Mouse (Mus musculus) myocyte (in vitro differentiated cells): ENCODE measurements at regions not wholly inside any gene's neighbourhood (a gene's known extent, or its start where the extent isn't known, plus 50 kb on each side); places are given as distances from the start of the nearest gene placed in this dataset.

Experiments used
- H3K27me3 ChIP-seq: one replicate; pipeline ENCODE4 v1.6.1; 2011; ENCODE audit not compliant: control insufficient read depth, insufficient read depth, insufficient read length
- H3K36me3 ChIP-seq: one replicate; pipeline ENCODE4 v1.6.1; 2011; ENCODE audit not compliant: control insufficient read depth, insufficient read depth
- H3K4me2 ChIP-seq: one replicate; pipeline ENCODE4 v1.6.1; 2011; ENCODE audit warnings: low read depth, control low read depth
- H3K4me3 ChIP-seq: one replicate; pipeline ENCODE4 v1.5.1; 2011; ENCODE audit warnings: mild to moderate bottlenecking, control low read depth, moderate library complexity
- H3K79me2 ChIP-seq: one replicate; pipeline ENCODE4 v1.6.1; 2011; ENCODE audit not compliant: control insufficient read depth, insufficient read depth
- H3ac ChIP-seq: one replicate; pipeline ENCODE4 v1.6.1; 2011; ENCODE audit not compliant: control insufficient read depth, insufficient read length
- CEBPB ChIP-seq: IDR thresholded peaks from 2 replicates; pipeline ENCODE4 v1.6.1; 2011; ENCODE audit warnings: mild to moderate bottlenecking, moderate library complexity; ENCODE audit not compliant: poor library complexity, insufficient read depth, severe bottlenecking
- E2F4 ChIP-seq: IDR thresholded peaks from one replicate; pipeline ENCODE4 v1.6.1; 2011; ENCODE audit warnings: mild to moderate bottlenecking, control low read depth, moderate library complexity; ENCODE audit not compliant: insufficient read depth
- MAX ChIP-seq: IDR thresholded peaks from one replicate; pipeline ENCODE4 v1.6.1; 2011; ENCODE audit warnings: low read depth, mild to moderate bottlenecking, control low read depth
- MYOD1 ChIP-seq, 3 experiments: IDR thresholded peaks; one replicate each; pipeline ENCODE4 v1.6.1; 2011; ENCODE audit warnings: control low read depth in 2 of 3, low read depth in 2 of 3, mild to moderate bottlenecking in 2 of 3, moderate library complexity in 1 of 3; ENCODE audit not compliant: insufficient read length in 2 of 3, control insufficient read depth in 1 of 3
- MYOG ChIP-seq, 3 experiments: IDR thresholded peaks; one replicate each; pipeline ENCODE4 v1.6.1; 2011; ENCODE audit warnings: control low read depth in 2 of 3, low read depth in 2 of 3, mild to moderate bottlenecking in 2 of 3; ENCODE audit not compliant: insufficient read length in 2 of 3, control insufficient read depth in 1 of 3, insufficient read depth in 1 of 3
- POLR2A ChIP-seq: IDR thresholded peaks from one replicate; pipeline ENCODE4 v1.6.1; 2011; ENCODE audit warnings: low read depth, mild to moderate bottlenecking, control low read depth, moderate library complexity; ENCODE audit not compliant: insufficient read length
- POLR2AphosphoS2 ChIP-seq: IDR thresholded peaks from one replicate; pipeline ENCODE4 v1.6.1; 2011; ENCODE audit warnings: low read depth, control low read depth; ENCODE audit not compliant: insufficient read length
- REST ChIP-seq: IDR thresholded peaks from one replicate; pipeline ENCODE4 v1.6.1; 2011; ENCODE audit warnings: mild to moderate bottlenecking, control low read depth, moderate library complexity; ENCODE audit not compliant: insufficient read depth, insufficient read length
- SRF ChIP-seq: IDR thresholded peaks from one replicate; pipeline ENCODE4 v1.6.1; 2011; ENCODE audit warnings: low read depth; ENCODE audit not compliant: control insufficient read depth, insufficient read length
- TCF12 ChIP-seq: IDR thresholded peaks from one replicate; pipeline ENCODE4 v1.6.1; 2011; ENCODE audit warnings: mild to moderate bottlenecking, control low read depth; ENCODE audit not compliant: poor library complexity, insufficient read depth, severe bottlenecking
- TCF3 ChIP-seq: IDR thresholded peaks from one replicate; pipeline ENCODE4 v1.6.1; 2011; ENCODE audit warnings: low read depth, control low read depth; ENCODE audit not compliant: insufficient read length
- USF1 ChIP-seq: IDR thresholded peaks from one replicate; pipeline ENCODE4 v1.6.1; 2011; ENCODE audit warnings: low read depth, mild to moderate bottlenecking, control low read depth, moderate library complexity

- H3K79me2 ChIP-seq = no peaks in the 10 kb centered on the region
Measured at GRCm38 (mm10) chr13:107547073-107547472, 497.2 kb upstream of the Smim15 start.

DNA sequence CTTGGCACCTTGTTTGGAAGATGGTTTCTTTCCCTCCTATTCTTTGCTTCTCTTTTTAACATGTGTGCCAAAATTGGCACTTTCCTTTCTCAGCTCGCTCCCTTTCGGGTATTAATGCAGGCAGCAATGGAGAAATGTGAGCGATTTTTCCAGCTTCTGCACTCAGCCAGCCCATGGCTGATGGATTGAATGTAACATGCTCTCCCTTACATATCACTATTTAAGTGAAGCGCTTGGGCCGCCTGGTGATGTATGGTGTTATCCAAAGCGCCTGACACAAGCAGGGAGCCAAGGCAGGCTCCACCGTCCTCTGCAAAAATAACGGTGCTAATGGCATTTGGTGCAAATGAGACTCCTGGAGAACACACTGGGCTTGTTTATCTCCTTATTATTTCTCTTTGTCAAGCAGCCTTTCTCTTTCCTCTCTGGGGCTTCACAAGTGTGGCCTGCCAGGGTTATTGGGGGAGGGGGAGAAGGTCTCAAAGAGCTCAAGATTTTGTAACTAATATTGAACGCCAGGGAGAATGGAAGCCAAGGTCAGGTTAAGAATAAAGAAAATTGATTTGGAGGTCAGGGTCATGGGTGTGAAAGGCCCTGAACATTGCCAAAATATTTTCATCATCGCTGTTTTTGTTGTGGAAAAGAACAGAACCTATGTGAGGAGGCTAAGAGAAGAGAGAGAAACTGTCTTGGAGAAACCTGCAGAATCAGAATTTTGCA lies 497.9 kb upstream of the Smim15 start:
- Histone ChIP-seq H3K4me2 (no peak overlapping the region), H3ac (no peak overlapping the region), H3K79me2 (no peaks in the 10 kb centered on the region), H3K36me3 (no peaks in the 10 kb centered on the region), H3K27me3 (no peaks in the 10 kb centered on the region), H3K4me3 (no peak overlapping the region)
- no peak for TF ChIP-seq POLR2AphosphoS2
- TF ChIP-seq POLR2A = no peak
- TF ChIP-seq TCF12 = no peak
- no peak for TF ChIP-seq MAX
- no peak for TF ChIP-seq E2F4
- TF ChIP-seq CEBPB = no peak
- TF ChIP-seq REST = no peak
- TF ChIP-seq USF1 = no peak
- TF ChIP-seq SRF = no peak
- no peak for TF ChIP-seq MYOD1 (IDR thresholded peaks at IDR 0.05; ENCODE audit: control insufficient read depth in 1 of 3, insufficient read length in 2 of 3, low read depth in 2 of 3)
- no peak for TF ChIP-seq TCF3
- no peak for TF ChIP-seq MYOG (IDR thresholded peaks at IDR 0.05; ENCODE audit: control insufficient read depth in 1 of 3, insufficient read depth in 1 of 3, insufficient read length in 2 of 3, low read depth in 2 of 3)

More at GRCm38 (mm10) chr13:107547073-107547472, 497.2 kb upstream of the Smim15 start:
- H3K27me3 ChIP-seq = no peaks in the 10 kb centered on the region
- no peak overlapping the region for H3K4me2 ChIP-seq
- H3ac ChIP-seq = no peak overlapping the region
- no peak for TF ChIP-seq E2F4
- no peak for TF ChIP-seq MYOG (IDR thresholded peaks at IDR 0.05; ENCODE audit: control insufficient read depth in 1 of 3, insufficient read depth in 1 of 3, insufficient read length in 2 of 3, low read depth in 2 of 3)
- H3K36me3 ChIP-seq = no peaks in the 10 kb centered on the region
- H3K4me3 ChIP-seq = no peak overlapping the region

DNA sequence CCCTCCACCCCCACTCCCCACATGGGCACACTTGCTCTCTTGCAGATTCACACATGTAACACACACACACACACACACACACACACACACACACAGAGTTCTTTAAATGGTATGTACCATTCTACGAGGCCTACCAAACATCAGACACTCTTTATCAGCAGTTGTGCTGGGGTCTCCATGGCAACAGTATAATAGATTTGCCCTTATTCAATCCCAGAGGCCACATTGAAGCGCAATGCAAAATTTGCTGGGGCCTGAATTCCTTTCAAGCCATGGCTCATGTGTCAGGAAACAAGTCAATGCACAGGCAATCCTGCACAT lies 502.7 kb upstream of the Smim15 start:
- Histone ChIP-seq H3ac (no peak overlapping the region), H3K79me2 (no peaks in the 10 kb centered on the region), H3K27me3 (no peaks in the 10 kb centered on the region), H3K4me3 (no peak overlapping the region), H3K4me2 (no peak overlapping the region), H3K36me3 (no peaks in the 10 kb centered on the region)
- TF ChIP-seq E2F4 (no peak), MAX (no peak), POLR2A (no peak), MYOG (IDR thresholded peaks at IDR 0.05; ENCODE audit: control insufficient read depth in 1 of 3, insufficient read depth in 1 of 3, insufficient read length in 2 of 3, low read depth in 2 of 3) (no peak), SRF (no peak), MYOD1 (IDR thresholded peaks at IDR 0.05; ENCODE audit: control insufficient read depth in 1 of 3, insufficient read length in 2 of 3, low read depth in 2 of 3) (no peak)

GRCm38 (mm10) chr13:107540784-107541634 lies 503.2 kb upstream of the Smim15 start:
- H3ac ChIP-seq = no peak overlapping the region
- H3K4me3 ChIP-seq = no peak overlapping the region
- H3K27me3 ChIP-seq = no peaks in the 10 kb centered on the region
- no peak for TF ChIP-seq USF1
- TF ChIP-seq E2F4 = no peak
- TF ChIP-seq MAX = no peak
- no peak for TF ChIP-seq CEBPB
- no peak for TF ChIP-seq TCF12
- no peak for TF ChIP-seq POLR2AphosphoS2
- TF ChIP-seq MYOG (IDR thresholded peaks at IDR 0.05; ENCODE audit: control insufficient read depth in 1 of 3, insufficient read depth in 1 of 3, insufficient read length in 2 of 3, low read depth in 2 of 3) = no peak
- TF ChIP-seq POLR2A = no peak
- no peak for TF ChIP-seq TCF3
- TF ChIP-seq SRF = no peak
- TF ChIP-seq MYOD1 (IDR thresholded peaks at IDR 0.05; ENCODE audit: control insufficient read depth in 1 of 3, insufficient read length in 2 of 3, low read depth in 2 of 3) = no peak
- no peak for TF ChIP-seq REST
- H3K36me3 ChIP-seq = no peaks in the 10 kb centered on the region
- H3K79me2 ChIP-seq = no peaks in the 10 kb centered on the region
- H3K4me2 ChIP-seq = no peak overlapping the region

DNA sequence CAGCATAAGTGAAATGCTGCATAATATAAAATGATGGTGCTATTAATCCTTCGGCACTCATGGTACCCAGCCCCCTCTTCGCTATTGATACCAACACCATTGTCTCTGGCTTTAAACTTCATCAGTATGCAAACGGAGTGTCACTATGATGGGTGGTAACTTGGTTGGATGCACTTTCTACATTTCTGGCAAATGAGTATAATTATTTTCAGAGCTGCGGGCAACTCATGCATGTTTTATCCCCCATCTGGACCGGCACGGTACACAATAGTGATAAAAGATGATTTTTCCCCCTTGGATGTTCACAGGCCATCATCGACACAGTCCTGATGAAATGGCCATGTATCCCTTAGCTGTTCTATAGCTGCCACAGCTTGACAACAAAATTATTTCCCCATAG lies 503.9 kb upstream of the Smim15 start:
- TF ChIP-seq MYOG (IDR thresholded peaks at IDR 0.05; ENCODE audit: control insufficient read depth in 1 of 3, insufficient read depth in 1 of 3, insufficient read length in 2 of 3, low read depth in 2 of 3) = no peak
- TF ChIP-seq CEBPB = no peak
- no peak for TF ChIP-seq SRF
- TF ChIP-seq MAX = no peak
- H3K4me2 ChIP-seq = no peak overlapping the region
- no peak overlapping the region for H3K4me3 ChIP-seq
- H3K36me3 ChIP-seq = no peaks in the 10 kb centered on the region
- no peak overlapping the region for H3ac ChIP-seq
- H3K79me2 ChIP-seq = no peaks in the 10 kb centered on the region
- no peaks in the 10 kb centered on the region for H3K27me3 ChIP-seq
